Mouse (Mus musculus): ENCODE measurements around the gene Rab11fip3. TPM values are rescaled to one million over a fixed set of nuclear protein-coding genes. Genes with fewer than 3 reads are reported as not detected.

Gene Rab11fip3
- polyA plus RNA-seq, 1 experiment, result 5.7 TPM

Other genes starting within 250 kb of the Rab11fip3 start
- 6.3 and 7.1 TPM in 2 replicates for gene Wdr24, start 245.9 kb downstream of the Rab11fip3 start, polyA plus RNA-seq (2012; ENCODE audit: insufficient read depth, insufficient read length, missing spikeins)
- 29.2 and 37.3 TPM in 2 replicates for gene Jmjd8, start 240.7 kb downstream of the Rab11fip3 start, polyA plus RNA-seq (2012; ENCODE audit: insufficient read depth, insufficient read length, missing spikeins)
- 65.3 and 69.4 TPM in 2 replicates for gene Stub1, start 236.2 kb downstream of the Rab11fip3 start, polyA plus RNA-seq (2012; ENCODE audit: insufficient read depth, insufficient read length, missing spikeins)
- gene Rhbdl1, start 232.3 kb downstream of the Rab11fip3 start, polyA plus RNA-seq (2012; ENCODE audit: insufficient read depth, insufficient read length, missing spikeins), result 3.4 and 5.0 TPM in 2 replicates
- 0.95 and 1.6 TPM in 2 replicates for gene Gm20683, start 227.8 kb downstream of the Rab11fip3 start, polyA plus RNA-seq (2012; ENCODE audit: insufficient read depth, insufficient read length, missing spikeins)
- 69.0 and 72.5 TPM in 2 replicates for gene Rhot2, start 224.7 kb downstream of the Rab11fip3 start, polyA plus RNA-seq (2012; ENCODE audit: insufficient read depth, insufficient read length, missing spikeins)
- 1.6 and 2.4 TPM in 2 replicates for gene Wdr90, start 208.1 kb downstream of the Rab11fip3 start, polyA plus RNA-seq (2012; ENCODE audit: insufficient read depth, insufficient read length, missing spikeins)
- gene Mcrip2, start 200.8 kb downstream of the Rab11fip3 start, polyA plus RNA-seq (2012; ENCODE audit: insufficient read depth, insufficient read length, missing spikeins), result 432 and 445 TPM in 2 replicates
- 47.5 and 52.1 TPM in 2 replicates for gene Mettl26, start 194.5 kb downstream of the Rab11fip3 start, polyA plus RNA-seq (2012; ENCODE audit: insufficient read depth, insufficient read length, missing spikeins)
- not detected in 2 replicates for gene Wfikkn1, start 188.7 kb downstream of the Rab11fip3 start, polyA plus RNA-seq (2012; ENCODE audit: insufficient read depth, insufficient read length, missing spikeins)
- 6.3 and 7.0 TPM in 2 replicates for gene Rab40c, start 149.8 kb downstream of the Rab11fip3 start, polyA plus RNA-seq (2012; ENCODE audit: insufficient read depth, insufficient read length, missing spikeins)
- 65.6 and 109 TPM in 2 replicates for gene Pigq, start 124.6 kb downstream of the Rab11fip3 start, polyA plus RNA-seq (2012; ENCODE audit: insufficient read depth, insufficient read length, missing spikeins)
- not detected in 2 replicates for gene Nhlrc4, start 124.6 kb downstream of the Rab11fip3 start, polyA plus RNA-seq (2012; ENCODE audit: insufficient read depth, insufficient read length, missing spikeins)
- gene A930017K11Rik, start 117.0 kb downstream of the Rab11fip3 start, polyA plus RNA-seq (2012; ENCODE audit: insufficient read depth, insufficient read length, missing spikeins), result not detected in 2 replicates
- gene Capn15, start 83.8 kb downstream of the Rab11fip3 start, polyA plus RNA-seq (2012; ENCODE audit: insufficient read depth, insufficient read length, missing spikeins), result 4.7 and 5.6 TPM in 2 replicates
- gene Decr2, start 20.8 kb upstream of the Rab11fip3 start, polyA plus RNA-seq (2012; ENCODE audit: insufficient read depth, insufficient read length, missing spikeins), result 48.4 and 53.1 TPM in 2 replicates
- gene Nme4, start 26.0 kb upstream of the Rab11fip3 start, polyA plus RNA-seq (2012; ENCODE audit: insufficient read depth, insufficient read length, missing spikeins), result 1.9 and 5.5 TPM in 2 replicates
- gene Tmem8, start 43.7 kb upstream of the Rab11fip3 start, polyA plus RNA-seq (2012; ENCODE audit: insufficient read depth, insufficient read length, missing spikeins), result 3.0 and 5.1 TPM in 2 replicates
- gene Mrpl28, start 53.9 kb upstream of the Rab11fip3 start, polyA plus RNA-seq (2012; ENCODE audit: insufficient read depth, insufficient read length, missing spikeins), result 126 and 135 TPM in 2 replicates
- 10.5 and 10.9 TPM in 2 replicates for gene Axin1, start 69.1 kb upstream of the Rab11fip3 start, polyA plus RNA-seq (2012; ENCODE audit: insufficient read depth, insufficient read length, missing spikeins)
- not detected in 2 replicates for gene Pdia2, start 129.5 kb upstream of the Rab11fip3 start, polyA plus RNA-seq (2012; ENCODE audit: insufficient read depth, insufficient read length, missing spikeins)
- not detected in 2 replicates for gene Rgs11, start 133.4 kb upstream of the Rab11fip3 start, polyA plus RNA-seq (2012; ENCODE audit: insufficient read depth, insufficient read length, missing spikeins)
- 3.1 and 7.4 TPM in 2 replicates for gene Arhgdig, start 138.2 kb upstream of the Rab11fip3 start, polyA plus RNA-seq (2012; ENCODE audit: insufficient read depth, insufficient read length, missing spikeins)
- 42.0 and 48.6 TPM in 2 replicates for gene Fam234a, start 174.7 kb upstream of the Rab11fip3 start, polyA plus RNA-seq (2012; ENCODE audit: insufficient read depth, insufficient read length, missing spikeins)
- gene Luc7l, start 183.3 kb upstream of the Rab11fip3 start, polyA plus RNA-seq (2012; ENCODE audit: insufficient read depth, insufficient read length, missing spikeins), result 10.7 and 23.5 TPM in 2 replicates